Mouse (Mus musculus) spleen, adult 18-20 months (tissue): Measurements from ENCODE around the gene Ogfod3.
A peak's percentile ranks its signal among the peaks of the same experiment; 100 is the strongest.

ENCODE experiments used
- DNase-seq, 2 experiments: peaks; one replicate each; pipeline ENCODE4 v3.0.0; 2022; ENCODE audit warnings: mixed read lengths in 2 of 2

Gene Ogfod3

DNA sequence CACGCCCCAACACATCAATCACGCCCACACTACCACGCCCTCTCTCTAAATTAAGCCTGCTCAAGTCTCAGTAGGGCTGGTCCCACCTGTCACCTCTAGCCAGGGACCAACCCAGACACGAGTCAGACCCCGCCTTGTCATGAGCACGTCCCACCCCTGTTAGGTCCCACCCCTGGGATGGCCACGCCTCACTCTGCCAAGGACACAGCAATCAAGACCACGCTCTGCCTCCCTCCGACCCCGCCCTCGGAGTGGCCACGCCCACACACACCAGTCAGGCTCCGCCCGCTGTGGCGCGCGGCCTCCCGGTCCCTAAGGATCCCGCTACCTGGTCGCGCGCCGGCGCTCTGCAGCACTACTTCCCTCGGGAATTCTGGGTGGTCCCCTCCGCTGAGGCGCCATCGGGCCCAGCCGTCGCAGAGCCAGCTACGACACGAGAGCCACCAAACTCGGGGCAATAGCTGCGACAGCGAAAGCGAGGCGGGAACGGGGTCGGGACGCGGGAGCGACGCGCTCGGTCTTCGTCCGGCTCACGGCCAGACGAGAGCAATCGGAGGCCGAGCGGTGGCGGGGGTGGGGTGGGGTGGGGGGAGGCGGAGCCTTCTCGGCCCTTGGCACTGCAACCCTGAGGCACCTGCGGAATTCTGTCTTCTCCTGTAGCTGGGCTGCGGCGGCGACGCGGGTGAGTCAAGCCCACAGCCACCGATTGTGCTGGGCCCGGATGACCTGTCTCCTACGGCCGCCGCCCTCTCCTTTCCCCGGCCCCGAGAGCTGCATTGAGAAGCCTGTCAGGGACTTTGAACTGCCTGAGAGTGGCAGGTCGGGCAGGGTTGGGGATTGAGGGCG is at the start of gene Ogfod3, which contains the start of gene Hexdc:
Ogfod3 (minus strand) TSS at position 551 of the 846 bp plus-strand sequence.
Hexdc (plus strand) TSS at position 273 of the 846 bp plus-strand sequence.
- DNase-seq: peak; percentile 94 to 98

- no peak for DNase-seq
These were observed 45.7 kb upstream of the Ogfod3 start for GRCm38 (mm10) chr11:121250196-121250595.

DNA sequence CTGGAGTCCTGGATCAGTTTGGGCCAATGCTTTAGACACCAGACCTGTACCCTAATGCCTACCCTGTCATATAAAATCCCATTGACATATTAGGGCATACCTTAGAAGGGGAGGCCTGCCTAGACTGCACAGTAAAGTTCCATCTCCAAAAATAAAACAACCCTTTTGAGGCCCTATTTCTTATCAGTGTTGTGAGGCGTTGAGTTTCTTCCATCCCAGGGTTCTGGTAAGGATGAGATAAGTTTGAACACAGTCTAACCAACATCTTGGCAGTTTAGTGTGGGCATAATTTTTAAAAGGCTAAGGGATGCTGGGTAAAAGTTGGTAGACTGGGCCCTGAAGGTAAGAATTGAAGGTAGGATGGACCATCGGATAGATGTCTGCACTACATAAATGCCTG is 35.2 kb upstream of the Ogfod3 start:
- no peak for DNase-seq

DNA sequence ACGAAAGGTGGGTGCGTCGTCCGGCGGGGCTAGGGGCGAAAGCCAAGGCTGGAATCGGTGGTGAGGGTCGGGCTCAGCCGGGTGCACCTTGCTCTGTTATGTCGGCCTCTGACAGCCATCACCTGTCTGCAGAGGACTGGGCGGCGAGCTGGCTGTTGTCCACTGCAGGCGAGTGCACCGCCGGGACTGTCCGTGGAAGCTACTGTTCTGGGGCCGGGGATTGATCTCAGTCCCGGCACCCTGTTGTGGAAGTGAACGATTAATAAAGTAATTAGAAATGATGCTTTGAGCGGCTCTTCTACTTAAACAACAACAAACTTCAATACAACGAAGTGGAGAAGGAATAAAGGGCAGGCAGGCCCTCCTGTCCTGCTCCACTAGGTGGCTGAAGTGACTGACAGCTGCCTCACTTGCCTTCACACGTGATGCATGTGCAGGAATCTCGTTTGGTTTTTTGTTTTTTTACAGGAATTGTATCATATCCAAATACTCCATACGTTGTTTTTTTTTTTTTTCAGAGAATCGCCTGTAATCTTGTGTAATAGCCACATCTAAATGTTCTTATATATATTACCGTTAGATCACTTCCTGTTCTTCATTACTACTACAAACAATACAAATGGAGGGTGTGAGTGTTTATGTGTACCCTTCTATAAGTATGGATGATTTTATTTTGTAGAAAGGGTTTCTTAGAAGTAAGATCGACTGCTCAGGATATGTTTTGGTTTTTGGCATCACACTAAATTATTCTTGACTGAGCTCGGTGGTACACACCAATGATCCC is 33.0 kb upstream of the Ogfod3 start:
- no peak for DNase-seq

- peak; percentile 94 to 97 for DNase-seq
These were observed 32.2 kb upstream of the Ogfod3 start, which contains the start of gene Narf for GRCm38 (mm10) chr11:121236564-121237344. Narf (plus strand) TSS chr11:121237253.

- peak; percentile 40 to 66 for DNase-seq
These were observed 31.1 kb upstream of the Ogfod3 start for GRCm38 (mm10) chr11:121235475-121236238.

- DNase-seq: no peak
These were observed 28.2 kb upstream of the Ogfod3 start for GRCm38 (mm10) chr11:121232706-121233105.

DNA sequence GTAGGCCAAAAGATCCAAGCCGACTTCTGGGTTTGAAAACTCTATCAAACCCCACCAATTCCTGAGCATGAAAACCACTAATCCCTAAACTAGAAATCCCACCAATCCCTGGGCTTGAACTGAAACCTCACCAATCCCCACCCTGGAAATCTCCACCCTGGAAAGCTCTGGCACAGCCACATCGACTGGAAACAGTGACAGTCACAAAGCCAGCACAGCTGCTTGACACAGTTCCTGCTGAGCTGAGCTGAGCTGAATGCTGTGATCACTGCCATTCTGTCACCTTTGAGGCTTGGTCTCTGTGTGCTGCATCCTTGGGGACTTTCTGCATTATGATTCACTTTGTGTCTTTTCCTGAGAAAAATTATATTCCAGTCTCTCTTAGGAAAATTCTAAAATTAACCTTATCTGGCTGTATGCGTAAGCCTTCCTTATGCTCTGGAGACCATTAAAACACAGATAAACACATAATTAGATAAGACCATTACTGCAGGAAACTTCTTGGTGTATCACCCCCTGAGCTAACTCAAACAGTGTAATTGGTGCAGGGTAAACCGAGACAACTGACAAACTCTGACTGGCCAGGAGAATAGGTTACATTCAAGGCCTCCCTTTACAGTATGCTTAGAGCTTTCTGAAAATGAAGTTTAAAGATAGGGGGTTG is 27.2 kb upstream of the Ogfod3 start:
- DNase-seq: no peak

DNA sequence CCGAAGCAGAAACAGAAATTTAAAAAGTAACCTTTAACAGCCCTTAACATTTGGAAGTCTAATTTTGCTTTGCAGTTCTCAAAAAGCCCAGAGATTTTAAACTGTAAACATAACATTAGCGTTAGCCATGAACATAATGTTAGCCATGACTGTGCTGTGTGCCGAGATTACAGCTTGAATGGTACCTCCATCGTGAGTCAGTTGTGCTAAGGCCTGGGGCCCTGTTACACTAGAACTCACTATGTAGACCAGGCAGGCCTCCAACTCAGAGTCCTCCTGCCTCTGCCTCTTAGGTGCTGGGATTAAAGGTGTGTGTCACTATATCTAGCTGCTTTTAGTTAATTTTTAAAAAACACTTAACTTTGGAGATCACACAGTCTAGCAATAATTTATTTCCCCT is 26.7 kb upstream of the Ogfod3 start:
- DNase-seq: no peak

DNA sequence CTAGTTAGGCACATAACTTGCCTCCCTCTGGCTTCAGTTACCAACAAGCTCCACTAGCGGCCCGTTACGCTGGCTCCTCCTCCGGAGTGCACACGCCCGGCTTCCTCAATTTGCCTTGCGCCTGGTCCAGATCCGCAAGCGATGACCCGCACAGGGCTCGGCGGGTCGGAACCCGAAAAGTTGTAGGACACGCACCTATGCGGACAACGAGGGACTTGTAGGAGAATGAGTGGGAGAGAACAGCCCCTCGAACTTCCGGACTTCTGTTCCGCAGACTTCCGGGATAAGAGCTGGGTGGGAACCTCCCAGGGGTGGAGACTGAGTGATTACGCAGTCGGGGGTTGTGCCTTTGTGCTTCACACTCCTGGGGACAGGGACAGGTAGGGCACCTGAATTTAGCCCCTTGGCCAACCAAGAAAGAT is 24.5 kb upstream of the Ogfod3 start, which contains the start of gene Cybc1:
Cybc1 (minus strand) TSS at position 305 of the 422 bp plus-strand sequence.
- DNase-seq: peak; percentile 77 to 81

GRCm38 (mm10) chr11:121228129-121229017 is 23.9 kb upstream of the Ogfod3 start:
- DNase-seq: peak; percentile 20 to 31

DNA sequence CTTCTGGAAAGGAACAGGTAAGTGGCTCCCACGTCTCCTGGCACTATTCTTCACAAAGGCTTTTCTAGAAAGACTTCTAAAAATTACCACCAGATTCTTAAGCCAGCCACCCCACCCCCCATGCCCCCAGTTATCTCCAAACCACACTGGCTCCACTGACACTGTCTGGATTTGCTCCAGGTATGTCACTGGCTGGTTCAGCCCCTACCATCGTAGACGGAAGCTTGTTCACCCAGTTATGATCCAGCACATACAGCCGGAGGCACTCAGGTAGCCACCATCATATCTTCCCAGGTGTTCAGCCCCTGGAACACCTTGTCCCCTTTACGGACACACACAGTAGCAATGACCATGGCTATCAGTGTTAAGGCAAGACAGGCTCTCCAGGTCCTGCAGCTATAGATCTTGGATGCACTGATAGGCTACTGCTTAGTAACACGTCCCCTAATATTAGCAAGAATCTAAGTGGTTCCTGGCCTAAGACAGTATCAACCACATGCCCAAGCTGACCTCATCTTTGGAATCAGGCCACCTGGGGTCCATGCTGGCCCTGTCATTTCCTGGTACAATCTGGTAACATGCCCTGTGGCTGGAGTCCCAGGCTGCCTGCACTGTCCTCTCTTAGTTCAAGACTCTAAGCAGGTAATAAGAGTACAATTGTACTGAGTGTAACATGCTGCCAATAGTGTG is 17.0 kb upstream of the Ogfod3 start:
- no peak for DNase-seq

DNA sequence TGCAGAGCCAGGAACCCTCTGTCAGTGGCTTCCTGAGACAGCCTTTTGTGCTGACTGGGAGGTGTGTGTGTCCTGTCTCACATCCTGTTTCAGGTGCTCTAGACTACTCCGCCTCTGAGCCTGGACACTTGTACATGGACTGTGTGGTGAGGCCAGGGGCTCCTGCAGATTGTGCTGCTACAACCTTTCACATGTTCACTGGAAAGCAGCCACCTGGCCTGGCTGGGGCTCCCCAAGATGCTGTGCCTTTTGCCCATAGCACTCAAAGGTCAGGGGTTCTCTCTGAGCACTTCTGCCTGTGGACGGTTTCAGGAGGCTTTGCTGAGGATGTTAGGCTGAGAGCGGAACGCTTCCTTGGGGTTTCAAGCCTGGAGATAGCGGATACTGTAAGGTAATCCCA is 16.3 kb upstream of the Ogfod3 start:
- DNase-seq: no peak

DNA sequence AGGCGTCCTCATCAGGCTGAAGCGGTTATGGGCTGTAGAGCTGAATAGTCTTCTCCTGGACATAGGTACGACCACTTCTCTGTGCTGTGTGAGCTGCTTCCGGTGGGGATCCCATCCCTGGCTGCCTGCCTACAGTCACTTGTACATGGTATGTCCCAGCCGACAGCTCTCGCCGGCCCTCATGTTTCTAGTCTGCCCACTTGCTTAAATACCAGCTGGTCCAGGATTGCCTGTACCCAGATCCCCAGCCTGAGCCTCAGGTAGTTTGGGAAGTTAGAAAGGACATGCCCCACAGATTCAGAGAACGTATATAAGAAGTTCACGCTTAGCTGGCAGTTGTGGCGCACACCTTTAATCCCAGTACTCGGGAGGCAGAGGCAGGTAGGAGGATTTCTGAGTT is 15.3 kb upstream of the Ogfod3 start:
- DNase-seq: no peak

GRCm38 (mm10) chr11:121216831-121217230 is 12.3 kb upstream of the Ogfod3 start:
- no peak for DNase-seq

DNA sequence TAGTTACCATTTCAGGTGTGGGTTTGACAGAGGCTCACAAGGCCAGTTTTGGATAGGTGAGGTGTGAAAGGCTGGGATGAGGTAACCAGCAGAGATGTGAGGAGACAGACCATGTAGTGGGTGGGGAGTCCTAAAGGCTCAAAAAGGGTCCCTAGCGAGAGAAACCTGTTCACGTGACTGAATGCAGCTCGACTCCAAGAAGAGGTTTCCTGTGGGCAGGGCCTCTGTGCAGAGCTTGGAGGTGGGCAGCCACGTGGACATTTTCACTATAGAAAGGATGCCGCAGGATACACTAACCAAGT is 701 bp downstream of the Ogfod3 start:
- DNase-seq: no peak

- peak in 1 of 2 experiments; percentile 16 for DNase-seq
These were observed 2.9 kb downstream of the Ogfod3 start for GRCm38 (mm10) chr11:121201436-121202198.

- no peak for DNase-seq
These were observed 3.7 kb downstream of the Ogfod3 start for GRCm38 (mm10) chr11:121200781-121201180.

DNA sequence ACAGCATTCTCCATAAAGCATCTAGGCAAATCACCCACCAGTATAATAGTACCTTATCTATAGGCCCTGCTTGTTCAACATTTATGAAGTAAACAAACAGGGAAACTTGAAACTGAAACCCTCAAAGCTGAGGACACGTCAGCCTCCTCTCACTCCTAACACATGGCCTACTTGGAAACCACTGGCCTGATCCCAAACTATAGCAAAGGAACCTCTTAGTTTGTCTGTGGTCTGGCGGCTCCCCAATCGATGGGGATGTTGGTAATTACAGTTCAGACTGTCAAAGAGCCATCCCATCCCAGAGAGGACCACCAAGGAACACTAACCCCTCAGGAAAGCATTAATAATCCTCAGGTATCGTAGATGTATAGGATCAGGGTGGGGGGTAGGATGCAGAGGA is 4.7 kb downstream of the Ogfod3 start:
- no peak for DNase-seq
